Mouse (Mus musculus) induced T-regulatory cell, adult 2 months (primary cell): ENCODE results near the gene Dnajc22.
"Not testable (repeated sequence)": the region's sequence is repeated elsewhere in the genome, so short reads cannot be mapped to it uniquely, and the experiment has no call there.

Experiments
- DNase-seq: peaks from one replicate; pipeline ENCODE4 v3.0.0-alpha.2; 2012; ENCODE audit warnings: low read depth

Gene Dnajc22

DNA sequence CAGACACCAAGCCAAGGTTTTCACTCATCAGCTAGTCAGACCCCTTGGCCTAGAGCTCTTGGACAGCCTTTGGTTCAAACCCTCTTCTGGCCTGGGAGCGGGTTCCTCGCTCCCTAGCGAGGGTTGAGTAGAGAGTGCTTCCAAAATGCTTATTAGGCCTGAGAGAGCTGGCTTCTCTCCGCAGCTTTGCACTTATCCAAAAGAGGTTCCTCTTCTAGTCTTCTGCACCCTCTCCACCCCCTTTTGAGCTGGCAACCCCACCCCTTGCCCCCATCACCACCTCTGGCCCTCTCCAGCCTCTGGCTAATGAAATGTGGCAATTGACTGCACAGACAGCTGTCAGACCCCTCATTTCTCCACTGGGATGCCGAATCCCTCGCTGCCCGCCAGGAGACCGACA, at the start of gene Dnajc22:
Gene Dnajc22 (plus strand): TSS at position 301 of the 400 bp plus-strand sequence.
- no peak for DNase-seq

DNA sequence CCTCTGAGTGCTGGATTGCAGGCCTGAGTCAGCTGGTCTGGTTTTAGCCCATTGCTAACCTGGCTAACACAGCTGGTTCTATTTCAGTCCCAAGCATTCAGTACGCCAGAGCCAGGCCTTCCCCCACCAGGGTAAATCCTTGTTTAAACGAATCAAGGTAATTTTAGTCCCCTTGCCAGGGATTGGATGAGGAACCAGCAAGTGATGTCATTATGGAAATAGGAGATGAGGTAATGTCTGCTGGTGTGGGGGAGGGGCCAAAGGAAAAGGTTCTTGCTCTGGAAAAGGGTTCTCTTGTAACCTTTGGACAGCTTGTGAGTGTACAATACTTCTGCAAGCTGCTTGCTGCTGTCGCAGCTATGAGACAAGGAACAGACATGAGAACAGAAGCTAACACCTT, 48.1 kb upstream of the Dnajc22 start:
- no peak for DNase-seq

GRCm38 (mm10) chr15:99045734-99046133, 47.2 kb upstream of the Dnajc22 start:
- DNase-seq, result not testable (repeated sequence)

- peak; percentile 86 for DNase-seq
Measured at GRCm38 (mm10) chr15:99049473-99050253, 43.3 kb upstream of the Dnajc22 start.

DNA sequence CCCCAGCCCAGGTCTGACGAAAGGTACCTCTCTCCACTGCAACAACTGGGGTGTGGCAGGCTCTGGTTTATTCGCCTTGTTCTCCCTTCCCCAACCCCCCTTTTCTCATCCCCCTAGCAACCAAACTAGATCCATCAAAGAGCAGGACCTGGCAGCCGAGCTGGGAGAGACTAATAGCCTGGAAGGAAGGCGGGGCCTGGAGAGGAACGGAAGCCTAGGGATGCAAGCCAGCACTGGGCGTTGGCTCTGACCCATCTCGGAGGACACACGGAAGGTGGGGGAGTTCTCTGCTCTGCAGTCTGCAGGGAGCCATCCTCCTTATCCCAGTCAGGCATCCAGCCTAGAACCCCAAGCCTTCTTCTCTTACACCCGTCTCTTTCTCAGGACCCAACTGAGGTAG, 39.6 kb upstream of the Dnajc22 start:
- DNase-seq, result no peak

- no peak for DNase-seq
Measured at GRCm38 (mm10) chr15:99055040-99055439, 37.9 kb upstream of the Dnajc22 start, which contains the start of gene Prph. TSS of gene Prph (plus strand) at chr15:99055174.

DNA sequence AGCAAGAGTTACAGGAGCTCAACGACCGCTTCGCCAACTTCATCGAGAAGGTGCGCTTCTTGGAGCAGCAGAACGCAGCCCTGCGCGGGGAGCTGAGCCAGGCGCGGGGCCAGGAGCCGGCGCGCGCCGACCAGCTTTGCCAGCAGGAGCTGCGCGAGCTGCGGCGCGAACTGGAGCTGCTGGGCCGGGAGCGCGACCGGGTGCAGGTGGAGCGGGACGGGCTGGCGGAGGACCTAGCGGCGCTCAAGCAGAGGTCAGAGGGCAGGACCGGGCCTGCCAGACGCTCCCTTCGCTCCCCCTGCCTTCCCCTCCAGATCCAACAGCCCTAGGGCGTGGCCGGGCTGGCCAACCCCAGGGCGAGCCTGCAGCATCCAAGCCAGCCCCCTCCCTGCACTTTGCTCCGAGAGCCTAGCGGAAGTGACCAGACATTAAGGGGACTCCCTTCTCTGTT, 37.4 kb upstream of the Dnajc22 start:
- peak; percentile 46 for DNase-seq

DNA sequence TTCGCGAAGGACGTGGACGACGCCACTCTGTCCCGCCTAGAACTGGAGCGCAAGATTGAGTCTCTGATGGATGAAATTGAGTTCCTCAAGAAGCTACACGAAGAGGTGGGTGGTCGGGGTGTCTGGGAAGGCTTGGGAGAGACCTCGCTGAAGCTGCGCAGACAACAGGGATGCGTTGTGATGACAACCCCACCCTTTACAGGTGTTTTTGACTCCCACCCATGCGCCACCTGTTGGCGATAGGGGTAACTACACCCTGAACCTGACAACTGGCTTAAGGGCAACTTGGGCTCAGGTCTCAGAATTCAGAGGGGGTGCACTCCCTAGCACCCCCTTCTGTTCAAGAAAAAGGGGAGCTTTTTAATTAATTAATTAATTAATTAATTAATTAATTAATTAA, 36.6 kb upstream of the Dnajc22 start:
- DNase-seq, result peak; percentile 85

- DNase-seq, result peak; percentile 60
Measured at GRCm38 (mm10) chr15:99065557-99066165, 27.3 kb upstream of the Dnajc22 start.

DNA sequence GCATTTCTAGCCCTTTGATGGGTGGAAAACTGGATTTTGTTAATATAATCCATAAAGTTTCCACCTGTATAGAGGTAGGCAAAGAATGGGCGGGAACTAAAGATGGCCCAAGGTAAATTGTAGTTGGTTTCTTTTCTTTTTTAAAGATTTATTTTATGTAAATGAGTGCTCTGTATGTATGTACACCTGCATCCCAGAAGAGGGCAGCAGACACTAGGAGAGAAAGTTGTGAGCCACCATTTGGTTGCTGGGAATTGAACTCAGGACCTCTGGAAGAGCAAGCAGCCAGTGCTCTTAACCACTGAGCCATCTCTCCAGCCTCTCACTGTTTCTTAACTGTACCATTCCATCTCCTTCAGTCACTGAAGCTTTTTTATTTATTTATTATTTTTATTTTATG, 21.0 kb upstream of the Dnajc22 start:
- peak; percentile 56 for DNase-seq

GRCm38 (mm10) chr15:99074019-99074599, 18.9 kb upstream of the Dnajc22 start, which contains the start of gene Troap:
TSS of gene Troap (plus strand) at chr15:99074575.
- DNase-seq, result no peak

GRCm38 (mm10) chr15:99074600-99075333, 18.2 kb upstream of the Dnajc22 start:
- peak; percentile 98 for DNase-seq

GRCm38 (mm10) chr15:99076011-99076410, 17.0 kb upstream of the Dnajc22 start:
- not testable (repeated sequence) for DNase-seq

GRCm38 (mm10) chr15:99078181-99078910, 14.6 kb upstream of the Dnajc22 start:
- DNase-seq, result no peak

GRCm38 (mm10) chr15:99079804-99080203, 13.2 kb upstream of the Dnajc22 start:
- no peak for DNase-seq

DNA sequence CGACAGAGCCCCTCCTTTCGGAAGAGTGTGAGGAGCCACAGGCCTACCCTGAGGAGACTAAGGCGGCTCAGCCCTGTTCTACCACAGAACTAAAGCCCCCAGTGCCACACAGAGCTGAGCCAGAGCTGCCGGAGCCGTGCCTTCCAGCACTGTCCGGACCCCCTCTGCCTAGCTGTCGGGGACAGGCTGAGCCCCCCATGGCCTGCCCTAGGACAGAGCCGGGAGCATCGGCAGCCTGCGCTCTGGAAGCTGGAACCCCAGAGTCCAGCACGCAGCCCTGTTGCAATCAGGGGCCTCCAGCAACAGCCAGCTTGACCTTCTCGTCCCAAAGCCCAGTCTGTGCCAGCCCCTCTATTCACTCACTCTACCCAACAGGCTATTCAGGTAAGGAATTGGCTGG, 10.6 kb upstream of the Dnajc22 start:
- no peak for DNase-seq

DNA sequence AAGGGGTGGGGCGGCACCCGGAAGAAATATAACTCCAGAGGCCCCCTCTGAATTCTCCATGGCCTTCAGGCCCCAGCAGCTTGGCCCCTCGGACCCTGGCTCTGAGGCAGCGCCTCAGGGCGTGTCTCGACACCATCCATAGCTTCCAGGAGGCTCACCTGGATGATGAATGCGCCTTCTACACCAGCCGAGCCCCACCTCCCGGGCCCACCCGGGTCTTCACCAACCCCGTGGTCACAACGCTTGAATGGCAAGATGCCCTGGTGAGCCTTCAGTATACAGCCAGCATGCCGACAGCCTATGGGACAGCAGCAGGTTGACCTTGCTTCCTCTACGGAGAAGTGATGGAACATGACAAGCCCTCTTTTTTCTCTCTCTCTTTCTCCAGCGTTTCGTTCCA, 10.1 kb upstream of the Dnajc22 start:
- no peak for DNase-seq

- DNase-seq, result peak; percentile 64
Measured at GRCm38 (mm10) chr15:99083258-99083657, 9.7 kb upstream of the Dnajc22 start.

GRCm38 (mm10) chr15:99083867-99084557, 9.0 kb upstream of the Dnajc22 start:
- peak; percentile 13 for DNase-seq

DNA sequence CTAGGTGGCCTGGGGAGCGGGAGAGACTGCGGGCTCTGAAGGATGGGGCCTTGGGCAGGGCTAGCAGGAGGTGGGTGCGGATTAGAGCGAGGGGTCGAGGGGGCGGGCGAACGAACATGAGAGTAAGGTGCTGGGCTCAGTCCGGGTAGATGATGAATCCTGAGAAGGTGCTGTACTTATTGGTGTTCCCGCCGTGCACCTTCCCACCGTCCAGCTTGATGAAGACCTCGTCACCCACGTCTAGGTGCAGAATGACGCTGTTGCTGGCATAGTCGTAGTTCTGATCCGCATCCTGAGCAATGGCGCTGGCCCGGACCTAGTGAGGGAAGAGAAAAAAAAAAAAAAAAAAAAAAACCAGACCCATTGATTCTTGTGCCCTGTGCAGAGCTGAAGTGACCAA, 8.4 kb upstream of the Dnajc22 start:
- DNase-seq, result no peak

DNA sequence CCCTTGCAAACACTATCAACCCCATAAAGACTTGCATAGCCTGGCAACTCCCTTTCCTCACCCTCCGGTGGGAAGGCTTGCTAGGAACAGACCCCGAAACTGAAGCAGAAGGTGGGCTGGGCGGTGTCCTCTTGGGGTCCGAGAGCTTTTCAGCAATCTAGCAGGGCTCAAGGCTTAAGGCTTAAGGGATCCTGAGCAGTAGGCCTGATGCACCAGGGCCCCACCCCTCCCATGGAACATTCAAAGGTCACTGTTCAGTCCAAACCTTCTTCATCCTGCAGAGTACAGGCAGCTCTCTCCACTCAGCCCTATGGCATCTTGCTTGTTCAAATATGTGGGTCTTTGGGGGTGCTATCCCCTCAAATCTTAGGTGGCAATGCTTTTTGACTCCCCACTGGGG, 7.0 kb upstream of the Dnajc22 start:
- DNase-seq, result no peak
